Mouse (Mus musculus) midbrain, embryonic 14.5 days (tissue): ENCODE data around the gene Pla2g4e. TPM values are rescaled to one million over a fixed set of nuclear protein-coding genes. Genes with fewer than 3 reads are reported as not detected.

Experiments
- ATAC-seq: fragments of 200-750 bp; cut with Nextera tagmentation; 2 replicates; pipeline ENCODE4 v1.8.0; 2017; ENCODE audit warnings: moderate number of reproducible peaks, moderate library complexity; ENCODE audit not compliant: low FRiP score, low TSS enrichment
- DNase-seq: peaks from one replicate; pipeline ENCODE4 v3.0.0-alpha.2; 2015
- H3K27ac ChIP-seq: fragments of 300-500 bp; sonication (generic); replicated peaks from 2 replicates; pipeline ENCODE4 v1.5.1; 2014; ENCODE audit warnings: mild to moderate bottlenecking, low read depth, low read length, moderate library complexity
- H3K27me3 ChIP-seq: fragments of 300-500 bp; sonication (generic); 2 replicates; pipeline ENCODE4 v1.6.1; 2014; ENCODE audit warnings: low read length, control low read depth, mixed read lengths; ENCODE audit not compliant: control insufficient read depth, insufficient read depth
- H3K36me3 ChIP-seq: fragments of 300-500 bp; sonication (generic); 2 replicates; pipeline ENCODE4 v1.6.1; 2014; ENCODE audit warnings: low read length, control low read depth; ENCODE audit not compliant: control insufficient read depth, insufficient read depth
- H3K4me1 ChIP-seq: fragments of 300-500 bp; sonication (generic); 2 replicates; pipeline ENCODE4 v1.6.1; 2014; ENCODE audit warnings: mild to moderate bottlenecking, antibody characterized with exemption, low read length, control low read depth; ENCODE audit not compliant: control insufficient read depth, insufficient read depth
- H3K4me2 ChIP-seq: fragments of 300-500 bp; sonication (generic); 2 replicates; pipeline ENCODE4 v1.6.1; 2014; ENCODE audit warnings: mild to moderate bottlenecking, low read length, moderate library complexity
- H3K4me3 ChIP-seq: fragments of 300-500 bp; sonication (generic); replicated peaks from 2 replicates; pipeline ENCODE4 v1.5.1; 2014; ENCODE audit warnings: low read depth, low read length
- H3K9ac ChIP-seq: fragments of 300-500 bp; sonication (generic); replicated peaks from 2 replicates; pipeline ENCODE4 v1.6.1; 2014; ENCODE audit warnings: mild to moderate bottlenecking, low read length, moderate library complexity
- H3K9me3 ChIP-seq: fragments of 300-500 bp; sonication (generic); 2 replicates; pipeline ENCODE4 v1.6.1; 2016; ENCODE audit warnings: low read length, control low read depth, mixed read lengths; ENCODE audit not compliant: control insufficient read depth
- WGBS: fragments of 180-500 bp; shearing (Covaris S2); extraction: QIAGEN DNeasy Blood & Tissue Kit; methylation state at CpG from one replicate; pipeline ENCODE4 v1.1.7; 2014; 5-methylcytosine and 5-hydroxymethylcytosine counted together
- polyA plus RNA-seq: library from polyadenylated mRNA; unstranded; fragments of >200 nt; fragmentation: Nextera tagmentation; extraction: Ambion mirVana; gene quantifications from 2 replicates; pipeline ENCODE4 v1.2.1, GENCODE M21; 2014

Pla2g4e gene
- polyA plus RNA-seq, 1 experiment from 2014 or later = 3.5 TPM

- Histone ChIP-seq H3K9ac (no peak overlapping the region), H3K27me3 (no peaks in the 10 kb centered on the region), H3K36me3 (no peaks in the 10 kb centered on the region), H3K9me3 (no peaks in the 10 kb centered on the region), H3K4me1 (no peaks in the 10 kb centered on the region), H3K4me3 (no peak overlapping the region), H3K27ac (no peak overlapping the region), H3K4me2 (no peak overlapping the region)
- DNase-seq (no peak), ATAC-seq (no peak)
These were observed 66.2 kb downstream of the Pla2g4e start for GRCm38 (mm10) chr2:120178936-120179335.

GRCm38 (mm10) chr2:120173718-120174117, 71.4 kb downstream of the Pla2g4e start:
- no peaks in the 10 kb centered on the region for H3K36me3 ChIP-seq
- H3K4me2 ChIP-seq = no peak overlapping the region
- peak; percentile 66 for DNase-seq
- H3K27ac ChIP-seq = no peak overlapping the region
- no peaks in the 10 kb centered on the region for H3K4me1 ChIP-seq
- H3K9ac ChIP-seq = no peak overlapping the region
- no peak for ATAC-seq
- H3K27me3 ChIP-seq = no peaks in the 10 kb centered on the region
- no peaks in the 10 kb centered on the region for H3K9me3 ChIP-seq
- WGBS = 29% methylated on average over 10 of the region's 10 CpGs
- no peak overlapping the region for H3K4me3 ChIP-seq

- no peaks in the 10 kb centered on the region for H3K4me1 ChIP-seq
- DNase-seq (no peak), ATAC-seq (no peak)
- 95% methylated on average over 7 of the region's 7 CpGs for WGBS
- H3K27me3 ChIP-seq = no peaks in the 10 kb centered on the region
- H3K4me2 ChIP-seq = no peak overlapping the region
- no peak overlapping the region for H3K4me3 ChIP-seq
- no peak overlapping the region for H3K27ac ChIP-seq
- H3K9ac ChIP-seq = no peak overlapping the region
- no peaks in the 10 kb centered on the region for H3K36me3 ChIP-seq
- no peaks in the 10 kb centered on the region for H3K9me3 ChIP-seq
These were observed 73.8 kb downstream of the Pla2g4e start for GRCm38 (mm10) chr2:120171362-120171761.

GRCm38 (mm10) chr2:120170726-120171125, 74.4 kb downstream of the Pla2g4e start:
- no peak overlapping the region for H3K4me3 ChIP-seq
- DNase-seq (peak; percentile 53), ATAC-seq (no peak)
- H3K4me2 ChIP-seq = no peak overlapping the region
- no peaks in the 10 kb centered on the region for H3K27me3 ChIP-seq
- 76% methylated on average over 1 of the region's 1 CpGs for WGBS
- no peaks in the 10 kb centered on the region for H3K4me1 ChIP-seq
- no peaks in the 10 kb centered on the region for H3K36me3 ChIP-seq
- no peaks in the 10 kb centered on the region for H3K9me3 ChIP-seq
- H3K27ac ChIP-seq = no peak overlapping the region
- H3K9ac ChIP-seq = no peak overlapping the region

GRCm38 (mm10) chr2:120169382-120169781, 75.8 kb downstream of the Pla2g4e start:
- Histone ChIP-seq H3K4me3 (no peak overlapping the region), H3K9ac (no peak overlapping the region), H3K4me2 (no peak overlapping the region), H3K36me3 (no peaks in the 10 kb centered on the region), H3K27ac (no peak overlapping the region), H3K4me1 (no peaks in the 10 kb centered on the region), H3K27me3 (no peaks in the 10 kb centered on the region), H3K9me3 (no peaks in the 10 kb centered on the region)
- 90% methylated on average over 3 of the region's 3 CpGs for WGBS
- DNase-seq (peak; percentile 10), ATAC-seq (no peak)

- H3K4me1 ChIP-seq = no peaks in the 10 kb centered on the region
- H3K36me3 ChIP-seq = no peaks in the 10 kb centered on the region
- no peak overlapping the region for H3K4me3 ChIP-seq
- no peaks in the 10 kb centered on the region for H3K9me3 ChIP-seq
- no peak for DNase-seq
- no peak overlapping the region for H3K27ac ChIP-seq
- 88% methylated on average over 8 of the region's 8 CpGs for WGBS
- H3K27me3 ChIP-seq = no peaks in the 10 kb centered on the region
- no peak overlapping the region for H3K4me2 ChIP-seq
- no peak for ATAC-seq
- no peak overlapping the region for H3K9ac ChIP-seq
These were observed 77.4 kb downstream of the Pla2g4e start for GRCm38 (mm10) chr2:120167763-120168162.

- Histone ChIP-seq H3K9me3 (no peaks in the 10 kb centered on the region), H3K4me3 (no peak overlapping the region), H3K4me2 (no peak overlapping the region), H3K9ac (no peak overlapping the region), H3K27me3 (no peaks in the 10 kb centered on the region), H3K36me3 (no peaks in the 10 kb centered on the region), H3K27ac (no peak overlapping the region), H3K4me1 (no peaks in the 10 kb centered on the region)
- DNase-seq (no peak), ATAC-seq (no peak)
- WGBS = 82% methylated on average over 10 of the region's 10 CpGs
These were observed 79.7 kb downstream of the Pla2g4e start for GRCm38 (mm10) chr2:120165474-120165873.

GRCm38 (mm10) chr2:120159434-120159833, 85.7 kb downstream of the Pla2g4e start:
- no peak for ATAC-seq
- Histone ChIP-seq H3K4me3 (no peak overlapping the region), H3K9ac (no peak overlapping the region), H3K27me3 (no peaks in the 10 kb centered on the region), H3K4me2 (no peak overlapping the region), H3K36me3 (no peaks in the 10 kb centered on the region), H3K27ac (no peak overlapping the region), H3K4me1 (no peaks in the 10 kb centered on the region; the same call in 1 of the 2 replicates), H3K9me3 (no peaks in the 10 kb centered on the region)
- 86% methylated on average over 2 of the region's 2 CpGs for WGBS
- no peak for DNase-seq

- Histone ChIP-seq H3K9me3 (no peaks in the 10 kb centered on the region), H3K4me1 (peaks cover 2% of the 10 kb centered on the region; the same call in 1 of the 2 replicates), H3K36me3 (no peaks in the 10 kb centered on the region), H3K4me2 (no peak overlapping the region), H3K4me3 (no peak overlapping the region), H3K27ac (no peak overlapping the region), H3K27me3 (no peaks in the 10 kb centered on the region), H3K9ac (no peak overlapping the region)
- 37% methylated on average over 1 of the region's 1 CpGs for WGBS
- DNase-seq (no peak), ATAC-seq (no peak)
These were observed 86.3 kb downstream of the Pla2g4e start for GRCm38 (mm10) chr2:120158846-120159245.
